Mouse (Mus musculus) Patski (cell line): ENCODE measurements around the gene Sall2. TPM values are rescaled to one million over a fixed set of nuclear protein-coding genes. Genes with fewer than 3 reads are reported as not detected.

Source experiments
- ATAC-seq: fragments of 100-300 bp; one replicate; pipeline ENCODE4 v1.8.0; 2021
- CTCF ChIA-PET: fragments of 350-600 bp; sonication (Branson Sonifier 250); formaldehyde crosslinking; loops from one replicate; lab custom pipeline; 2022; ENCODE audit warnings: inconsistent platforms; lab: Charles Lee
- POLR2A ChIA-PET: fragments of 350-600 bp; sonication (Branson Sonifier 250); formaldehyde crosslinking; loops from one replicate; lab custom pipeline; 2022; ENCODE audit warnings: antibody characterized with exemption, inconsistent platforms; lab: Charles Lee
- DNase-seq: peaks from one replicate; pipeline ENCODE4 v3.0.0-alpha.2; 2011; ENCODE audit warnings: low read depth, low spot score
- H3K27me3 ChIP-seq: fragments of 371-371 bp; one replicate; pipeline ENCODE4 v1.5.1; 2021
- CTCF ChIP-seq: fragments of 100-300 bp; IDR thresholded peaks from one replicate; pipeline ENCODE4 v1.5.1; 2021
- in situ Hi-C: fragments of 300-500 bp; cut with MboI; formaldehyde crosslinking; loops from 3 replicates; pipeline ENCODE4 v1.11.1; 2018; ENCODE audit warnings: low pct_unique_long_range_greater_than_20kb, mixed read lengths
- polyA plus RNA-seq: library from polyadenylated mRNA; unstranded; gene quantifications from one replicate; pipeline ENCODE4 v1.2.3, GENCODE M21; 2021

Sall2 gene
- 16.8 TPM for polyA plus RNA-seq

GRCm38 (mm10) chr14:52327910-52328812, at the start of gene Sall2:
TSS of gene Sall2 (minus strand) at chr14:52328762.
- no peak for ATAC-seq
- in situ Hi-C loops, result no loop called here
- POLR2A ChIA-PET, result interaction anchor here (0.7 to 1.0 kb wide), 2 partner anchors 9 to 117 kb away, joined by 3 read pairs; no protein-coding TSS in a partner anchor
- CTCF ChIA-PET, result no interaction called here
- no peak for DNase-seq
- H3K27me3 ChIP-seq, result peaks cover 57% of the 10 kb centered on the region
- no peak for TF ChIP-seq CTCF

- no peak for TF ChIP-seq CTCF
- in situ Hi-C loops, result no loop called here
- ATAC-seq, result no peak
- ChIA-PET CTCF (no interaction called here), POLR2A (no interaction called here)
- H3K27me3 ChIP-seq, result peaks cover 4% of the 10 kb centered on the region
- no peak for DNase-seq
These were observed 40.2 kb upstream of the Sall2 start for GRCm38 (mm10) chr14:52368741-52369140.

- no peak for ATAC-seq
- H3K27me3 ChIP-seq, result no peaks in the 10 kb centered on the region
- in situ Hi-C loops, result no loop called here
- TF ChIP-seq CTCF, result no peak
- no peak for DNase-seq
- ChIA-PET CTCF (no interaction called here), POLR2A (no interaction called here)
These were observed 27.7 kb upstream of the Sall2 start, which contains the start of gene Olfr1513 for GRCm38 (mm10) chr14:52356308-52356707. TSS of gene Olfr1513 (minus strand) at chr14:52356408.

GRCm38 (mm10) chr14:52339512-52339852, 10.9 kb upstream of the Sall2 start:
- peaks cover 7% of the 10 kb centered on the region for H3K27me3 ChIP-seq
- ChIA-PET POLR2A (interaction anchor here (1.0 to 1.5 kb wide), 2 partner anchors 37 to 45 kb away, joined by 3 to 7 read pairs; no protein-coding TSS in a partner anchor), CTCF (interaction anchor here (1.0 to 6.2 kb wide), 5 partner anchors 19 to 216 kb away, joined by 3 to 56 read pairs (median 8); partner anchors contain the start of gene Mettl3)
- TF ChIP-seq CTCF, result no peak
- no peak for ATAC-seq
- no peak for DNase-seq
- in situ Hi-C loops, result loop anchor here (5.0 to 10.0 kb wide), 2 partner anchors 42 to 435 kb away; no protein-coding TSS in a partner anchor

- in situ Hi-C loops, result loop anchor here (5.0 to 10.0 kb wide), 2 partner anchors 42 to 434 kb away; no protein-coding TSS in a partner anchor
- TF ChIP-seq CTCF, result peak; percentile 84
- ChIA-PET CTCF (interaction anchor here (0.7 to 6.2 kb wide), 7 partner anchors 19 to 216 kb away, joined by 3 to 56 read pairs (median 3); partner anchors contain the start of gene Mettl3), POLR2A (interaction anchor here (1.0 to 1.5 kb wide), 2 partner anchors 36 to 44 kb away, joined by 3 to 7 read pairs; no protein-coding TSS in a partner anchor)
- ATAC-seq, result peak; percentile 83
- H3K27me3 ChIP-seq, result peaks cover 7% of the 10 kb centered on the region
- DNase-seq, result no peak
These were observed 10.4 kb upstream of the Sall2 start for GRCm38 (mm10) chr14:52338751-52339511.

- ChIA-PET CTCF (no interaction called here), POLR2A (no interaction called here)
- ATAC-seq (no peak), DNase-seq (no peak)
- peaks cover 28% of the 10 kb centered on the region for H3K27me3 ChIP-seq
- in situ Hi-C loops, result loop anchor here (10.0 kb wide), 1 partner anchor 427 kb away; no protein-coding TSS in a partner anchor
- TF ChIP-seq CTCF, result no peak
These were observed 3.6 kb upstream of the Sall2 start for GRCm38 (mm10) chr14:52332171-52332570.

- ChIA-PET POLR2A (no interaction called here), CTCF (no interaction called here)
- peaks cover 34% of the 10 kb centered on the region for H3K27me3 ChIP-seq
- ATAC-seq (no peak), DNase-seq (no peak)
- in situ Hi-C loops, result loop anchor here (10.0 kb wide), 1 partner anchor 426 kb away; no protein-coding TSS in a partner anchor
- TF ChIP-seq CTCF, result no peak
These were observed 2.6 kb upstream of the Sall2 start for GRCm38 (mm10) chr14:52331069-52331750.

- ATAC-seq (no peak), DNase-seq (no peak)
- ChIA-PET CTCF (interaction anchor here (1.3 kb wide), 1 partner anchor 11 kb away, joined by 5 read pairs; no protein-coding TSS in a partner anchor), POLR2A (interaction anchor here (1.0 kb wide), 1 partner anchor 9 kb away, joined by 3 read pairs; no protein-coding TSS in a partner anchor)
- no peak for TF ChIP-seq CTCF
- in situ Hi-C loops, result no loop called here
- H3K27me3 ChIP-seq, result peaks cover 57% of the 10 kb centered on the region
These were observed 1.1 kb downstream of the Sall2 start for GRCm38 (mm10) chr14:52327375-52327901.

- TF ChIP-seq CTCF, result peak; percentile 7
- ChIA-PET POLR2A (no interaction called here), CTCF (interaction anchor here (1.3 kb wide), 1 partner anchor 9 kb away, joined by 5 read pairs; no protein-coding TSS in a partner anchor)
- in situ Hi-C loops, result no loop called here
- no peak for DNase-seq
- peaks cover 49% of the 10 kb centered on the region for H3K27me3 ChIP-seq
- no peak for ATAC-seq
These were observed 2.7 kb downstream of the Sall2 start for GRCm38 (mm10) chr14:52325890-52326289.
